Mouse (Mus musculus) myocyte (in vitro differentiated cells): ENCODE data around the gene Tnpo3.

Experiments used
- CEBPB ChIP-seq: IDR thresholded peaks from 2 replicates; pipeline ENCODE4 v1.6.1; 2011; ENCODE audit warnings: mild to moderate bottlenecking, moderate library complexity; ENCODE audit not compliant: poor library complexity, insufficient read depth, severe bottlenecking
- MAX ChIP-seq: IDR thresholded peaks from one replicate; pipeline ENCODE4 v1.6.1; 2011; ENCODE audit warnings: low read depth, mild to moderate bottlenecking, control low read depth
- POLR2A ChIP-seq: IDR thresholded peaks from one replicate; pipeline ENCODE4 v1.6.1; 2011; ENCODE audit warnings: low read depth, mild to moderate bottlenecking, control low read depth, moderate library complexity; ENCODE audit not compliant: insufficient read length
- POLR2AphosphoS2 ChIP-seq: IDR thresholded peaks from one replicate; pipeline ENCODE4 v1.6.1; 2011; ENCODE audit warnings: low read depth, control low read depth; ENCODE audit not compliant: insufficient read length
- SRF ChIP-seq: IDR thresholded peaks from one replicate; pipeline ENCODE4 v1.6.1; 2011; ENCODE audit warnings: low read depth; ENCODE audit not compliant: control insufficient read depth, insufficient read length
- TCF3 ChIP-seq: IDR thresholded peaks from one replicate; pipeline ENCODE4 v1.6.1; 2011; ENCODE audit warnings: low read depth, control low read depth; ENCODE audit not compliant: insufficient read length
- USF1 ChIP-seq: IDR thresholded peaks from one replicate; pipeline ENCODE4 v1.6.1; 2011; ENCODE audit warnings: low read depth, mild to moderate bottlenecking, control low read depth, moderate library complexity

- no peak for TF ChIP-seq SRF
- TF ChIP-seq TCF3: no peak
- TF ChIP-seq MAX: no peak
- TF ChIP-seq POLR2A: peak; percentile 60
- peak; percentile 57 for TF ChIP-seq POLR2AphosphoS2
- TF ChIP-seq CEBPB: no peak
- no peak for TF ChIP-seq USF1
Measured at GRCm38 (mm10) chr6:29609111-29610019, at the start of gene Tnpo3.
